Mouse (Mus musculus): ENCODE data around the gene Npy4r.

Gene Npy4r

DNA sequence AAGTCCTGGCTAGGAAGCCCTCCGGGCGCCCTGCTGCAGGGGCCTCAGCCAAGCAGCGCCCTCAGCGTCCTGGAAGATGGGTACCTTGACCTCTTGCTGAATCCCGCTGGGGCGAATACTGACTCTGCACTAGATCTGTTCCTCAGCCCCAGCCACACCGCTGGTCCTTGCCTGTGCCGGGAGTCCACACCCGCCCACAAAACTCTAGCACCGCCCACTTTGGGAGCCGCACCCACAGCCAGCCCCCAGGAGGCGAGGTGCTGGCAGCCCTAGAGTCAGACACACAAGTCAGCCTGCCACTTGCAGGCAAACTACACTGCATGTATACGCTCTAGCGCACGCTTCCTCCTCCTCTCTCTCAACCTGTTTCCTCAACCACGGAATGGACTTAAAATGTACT is at the start of gene Npy4r:
Gene Npy4r (minus strand): TSS at position 148 of the 400 bp plus-strand sequence.
- peak; percentile 64 to 71 for DNase-seq

DNA sequence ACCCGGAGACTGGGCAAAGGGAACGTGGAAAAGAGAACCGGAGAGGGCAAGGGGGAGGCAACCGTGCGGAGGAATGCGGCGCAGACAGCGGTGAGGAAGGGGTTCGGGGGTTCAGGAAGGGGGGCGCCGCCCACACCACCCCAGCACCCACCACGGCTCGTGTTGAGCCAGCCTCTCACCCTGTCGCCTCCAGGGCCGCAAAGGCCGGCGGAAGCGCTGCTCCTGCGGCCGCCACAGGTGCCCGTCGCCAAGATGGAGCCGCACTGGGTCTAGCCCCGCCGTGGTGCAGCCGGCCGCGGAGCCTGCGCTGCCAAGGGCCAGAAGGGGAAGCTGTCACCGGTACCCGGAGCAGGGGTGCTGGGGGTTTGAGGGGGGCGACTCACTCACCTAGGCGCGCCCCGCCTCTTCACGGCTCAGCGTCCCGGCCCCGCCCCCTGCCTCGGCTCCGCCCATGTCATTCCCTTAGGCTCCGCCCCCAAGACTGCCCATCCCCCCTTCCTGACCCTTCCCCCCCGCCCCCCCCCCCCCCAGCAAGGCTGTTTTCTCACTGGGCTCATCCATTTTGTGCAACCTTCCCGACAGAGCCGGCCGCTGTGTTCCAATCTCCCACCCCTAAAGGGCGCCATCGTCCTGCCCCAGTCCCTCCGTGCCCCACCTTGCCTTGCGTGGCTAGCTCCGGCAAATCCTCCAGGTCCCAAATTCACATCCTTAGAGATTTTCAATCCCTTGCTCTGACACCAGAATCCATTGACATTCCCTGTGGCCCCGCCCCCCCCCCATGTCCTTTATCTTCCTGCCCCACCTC is 49.1 kb upstream of the Npy4r start, which contains the start of gene Gprin2:
Gene Gprin2 (minus strand): TSS at position 423 of the 805 bp plus-strand sequence.
- peak; percentile 22 to 44 for DNase-seq

DNA sequence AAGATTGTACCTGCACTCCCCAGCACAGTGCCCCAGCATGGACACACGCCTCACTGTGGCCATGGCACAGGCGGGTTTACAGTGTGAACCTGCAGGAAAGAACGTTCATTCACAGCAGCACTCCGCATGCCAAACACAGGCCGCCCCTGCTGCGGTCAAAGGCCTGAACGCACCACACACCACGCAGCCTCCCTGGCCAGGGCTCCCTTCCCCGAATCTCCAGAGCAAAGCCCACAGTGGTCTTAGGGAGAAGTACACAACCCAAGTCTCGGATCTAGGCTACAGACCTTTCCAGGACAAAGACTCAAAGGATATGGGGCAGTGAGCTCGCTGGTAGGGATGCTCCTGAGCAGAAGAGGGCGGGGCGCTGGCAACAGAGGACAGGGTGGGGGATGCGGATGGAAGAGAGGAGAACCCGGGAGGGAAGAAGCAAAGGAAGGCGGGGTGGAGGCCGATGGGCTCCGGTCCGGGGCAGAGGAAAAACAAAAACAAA is 48.5 kb upstream of the Npy4r start:
- peak; percentile 41 to 42 for DNase-seq

DNA sequence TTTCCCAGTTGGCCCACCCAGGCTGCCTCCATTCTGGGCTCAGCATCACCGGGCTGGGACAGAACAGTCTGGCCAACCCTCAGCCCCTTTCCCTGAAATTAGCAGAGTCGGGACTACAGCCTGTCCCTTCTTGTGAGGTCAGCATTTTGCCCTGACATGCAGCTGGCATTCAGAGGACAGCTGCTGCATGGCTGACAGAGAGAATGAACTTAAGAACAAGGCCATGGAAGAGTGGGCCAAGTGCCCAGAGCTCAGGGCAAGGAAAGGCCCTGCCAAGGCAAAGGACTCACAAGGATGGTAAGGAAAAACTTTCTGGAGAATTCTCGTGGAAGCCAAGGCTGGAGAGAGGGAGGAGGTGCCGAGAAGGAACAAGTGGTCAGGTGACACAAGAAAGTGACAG is 44.4 kb upstream of the Npy4r start:
- no peak for DNase-seq

DNA sequence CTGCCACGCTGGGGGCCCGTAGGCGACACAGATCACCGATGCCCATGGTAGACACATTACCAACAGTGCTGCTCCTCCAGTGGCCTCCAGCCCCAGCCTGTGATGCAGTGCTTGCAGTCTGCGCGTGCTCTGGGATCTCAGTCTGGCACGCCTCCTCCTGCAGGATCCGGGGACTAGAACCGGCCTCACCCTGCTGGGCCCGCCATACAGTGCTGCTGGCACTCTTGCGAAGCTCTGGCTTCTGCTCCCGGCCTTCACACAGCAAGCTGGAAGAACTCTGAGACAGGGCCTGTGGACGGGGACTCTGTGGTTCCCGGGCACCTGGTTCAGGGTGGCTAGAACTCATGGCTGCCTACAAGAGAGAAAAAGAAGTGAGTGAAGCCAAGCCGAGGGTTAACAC is 43.2 kb upstream of the Npy4r start:
- no peak for DNase-seq

DNA sequence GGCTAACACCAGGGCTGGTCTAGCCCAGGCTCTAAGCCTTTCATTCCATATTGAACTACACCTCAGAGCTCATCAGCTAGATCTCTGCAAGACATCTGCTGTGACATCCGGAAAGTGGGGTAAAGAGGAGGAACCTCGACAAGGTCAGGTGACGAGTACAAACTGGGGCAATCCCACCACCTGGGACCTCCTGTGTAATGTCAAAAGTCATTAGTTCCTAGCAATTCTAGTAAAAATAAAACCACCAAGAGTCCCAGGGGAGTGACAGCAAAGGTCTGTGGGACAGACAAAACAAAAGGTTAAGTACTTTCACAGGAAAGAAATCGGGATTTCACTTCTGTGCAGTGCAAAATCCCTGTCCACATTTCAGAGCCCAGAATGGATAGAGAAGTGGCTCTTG is 41.6 kb upstream of the Npy4r start:
- DNase-seq: no peak

DNA sequence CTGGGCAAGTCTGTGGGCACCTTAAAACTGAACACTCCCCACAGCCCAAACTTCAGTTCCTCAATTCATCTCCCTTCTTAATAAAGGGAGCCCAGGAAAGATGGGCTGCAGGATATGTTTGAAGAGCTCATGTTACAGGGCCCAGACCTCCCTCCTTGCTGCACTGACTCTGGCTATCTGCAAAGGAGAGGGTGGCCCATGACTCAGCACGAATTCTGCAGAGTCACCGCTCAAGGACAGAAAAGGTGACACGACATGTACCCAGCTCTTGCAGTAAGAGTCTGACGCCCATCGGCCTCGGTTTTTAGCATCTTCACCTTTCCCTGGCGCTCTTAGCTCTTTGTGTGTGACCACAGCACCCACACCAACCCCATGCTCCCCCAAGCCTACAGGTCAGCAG is 38.1 kb upstream of the Npy4r start:
- no peak for DNase-seq

DNA sequence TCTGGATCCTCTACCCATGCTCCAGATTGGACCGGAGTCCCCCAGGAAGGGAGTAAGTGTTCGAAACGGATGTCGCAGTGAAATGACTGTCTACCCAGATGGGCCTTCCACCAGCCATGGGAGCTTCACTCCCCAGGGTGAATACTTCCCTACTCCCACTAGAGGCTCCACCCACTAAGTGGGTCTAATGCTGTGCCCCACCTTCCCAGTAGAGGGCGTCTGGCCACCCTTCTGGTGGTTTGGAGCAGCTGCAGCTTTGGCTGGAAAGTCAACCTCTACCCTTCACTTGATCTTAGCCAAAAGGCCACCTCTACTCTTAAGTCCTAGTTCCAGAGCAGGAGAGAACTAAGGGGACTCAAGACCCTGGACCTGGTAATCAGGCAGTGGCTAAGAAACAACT is 36.3 kb upstream of the Npy4r start:
- peak; percentile 72 to 80 for DNase-seq

DNA sequence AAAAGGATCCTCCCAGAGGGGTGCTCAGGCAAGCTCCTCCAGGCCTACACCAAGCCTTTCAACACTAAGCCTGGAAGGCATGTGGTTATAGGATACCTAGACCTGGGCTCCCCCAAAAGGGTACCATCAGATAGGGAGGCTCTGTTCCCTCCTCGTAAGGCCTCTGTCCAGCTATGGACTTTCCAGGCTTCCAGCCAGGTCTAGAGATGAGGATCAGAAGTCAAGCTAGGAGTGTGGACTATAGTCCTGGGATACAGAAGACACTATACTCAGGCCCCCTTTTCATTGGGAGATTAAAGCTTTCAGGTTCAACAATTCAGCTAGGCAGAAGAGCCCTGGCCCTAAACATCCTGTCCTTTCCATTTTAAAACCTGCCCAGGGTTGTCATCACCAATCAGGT is 30.8 kb upstream of the Npy4r start:
- DNase-seq: no peak

DNA sequence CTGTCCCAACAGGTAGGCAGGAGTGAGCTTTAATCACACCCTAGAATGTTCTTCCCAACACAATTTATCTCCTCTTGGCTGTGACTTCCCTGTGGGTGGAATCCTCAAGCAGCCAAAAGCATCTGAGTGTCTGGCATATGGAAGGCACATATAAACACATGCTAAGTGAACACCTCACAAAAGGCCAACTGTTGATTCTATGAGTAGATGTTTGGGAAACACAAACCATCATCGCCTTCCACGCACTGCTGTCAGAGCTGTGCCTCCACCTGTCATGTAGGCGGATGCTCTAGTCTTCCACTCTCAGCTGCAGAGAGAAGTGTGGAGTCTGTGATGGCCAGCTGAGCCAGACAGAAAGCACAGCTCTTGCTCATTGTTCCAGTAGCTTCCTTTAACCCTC is 27.1 kb upstream of the Npy4r start:
- DNase-seq: no peak

DNA sequence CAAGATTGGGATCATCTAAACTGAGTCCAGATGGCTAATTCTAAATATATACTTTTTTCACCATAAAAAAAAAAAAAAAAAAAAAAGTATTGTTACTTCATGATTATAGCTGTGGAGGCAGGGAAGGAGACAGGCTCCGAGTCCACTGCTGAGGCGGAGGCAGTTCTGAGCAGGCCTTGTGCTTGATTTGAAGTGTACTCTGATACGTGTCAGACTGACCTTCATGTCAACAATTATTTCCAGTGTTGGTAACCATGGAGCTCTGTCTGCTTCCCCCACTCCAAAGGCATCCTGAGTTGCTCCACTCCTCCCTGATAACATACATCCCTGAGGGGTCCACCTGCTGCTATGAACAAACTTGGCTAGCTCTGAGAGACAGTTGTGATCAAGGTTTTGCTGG is 18.8 kb upstream of the Npy4r start:
- DNase-seq: no peak

DNA sequence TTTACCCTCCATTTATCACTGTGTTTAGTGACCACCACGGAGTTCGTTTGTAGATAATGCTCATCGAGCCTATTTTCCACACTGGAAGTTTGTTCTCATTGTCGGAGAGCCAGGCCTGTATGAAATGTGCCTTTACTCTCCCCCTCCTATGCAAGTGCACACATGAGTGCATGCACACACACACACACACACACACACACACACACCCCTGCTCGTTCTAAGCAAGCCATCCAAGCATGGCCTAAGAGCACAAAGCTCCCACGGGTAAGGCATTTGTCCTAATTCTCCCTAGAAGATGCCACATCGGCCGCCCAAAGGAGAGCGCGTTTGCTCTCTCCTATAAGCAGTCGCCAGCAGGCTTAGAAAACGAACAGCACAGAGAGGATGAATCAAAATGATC is 3.5 kb upstream of the Npy4r start:
- DNase-seq: no peak

DNA sequence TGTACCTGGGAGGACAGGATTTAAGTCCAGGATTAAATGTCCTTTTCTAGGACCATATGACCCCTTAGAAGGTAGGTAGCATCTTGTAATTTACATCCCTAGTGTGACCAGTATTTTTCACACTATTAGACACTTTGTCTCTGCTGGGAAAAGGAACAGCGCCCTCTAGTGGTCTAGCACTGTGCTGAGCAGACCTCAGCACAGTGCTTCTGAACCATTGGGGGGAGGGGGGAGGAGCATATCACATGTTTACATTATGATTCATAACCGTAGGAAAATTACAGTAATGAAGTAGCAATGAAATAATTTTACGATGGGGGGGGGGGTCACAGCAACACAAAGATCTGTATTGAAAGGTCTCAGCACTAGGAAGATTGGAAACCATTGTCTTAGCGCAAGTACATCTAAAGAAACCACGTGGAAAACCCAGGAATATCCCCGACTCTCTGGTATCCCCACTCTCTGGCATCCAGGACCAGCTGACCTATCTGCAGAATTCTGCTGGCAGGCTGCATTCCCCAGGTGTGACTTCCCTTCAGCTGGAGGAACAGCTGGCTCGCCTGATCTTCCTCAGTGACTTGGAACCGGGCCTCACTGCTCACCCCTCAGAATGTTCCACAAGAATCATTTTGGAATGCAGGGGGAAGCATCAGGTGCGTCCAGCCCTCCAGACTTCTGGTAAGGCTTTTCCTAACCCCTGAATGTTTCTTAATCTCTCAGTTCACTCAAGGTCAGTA is 2.5 kb upstream of the Npy4r start:
- peak in 1 of 2 experiments; percentile 67 for DNase-seq

DNA sequence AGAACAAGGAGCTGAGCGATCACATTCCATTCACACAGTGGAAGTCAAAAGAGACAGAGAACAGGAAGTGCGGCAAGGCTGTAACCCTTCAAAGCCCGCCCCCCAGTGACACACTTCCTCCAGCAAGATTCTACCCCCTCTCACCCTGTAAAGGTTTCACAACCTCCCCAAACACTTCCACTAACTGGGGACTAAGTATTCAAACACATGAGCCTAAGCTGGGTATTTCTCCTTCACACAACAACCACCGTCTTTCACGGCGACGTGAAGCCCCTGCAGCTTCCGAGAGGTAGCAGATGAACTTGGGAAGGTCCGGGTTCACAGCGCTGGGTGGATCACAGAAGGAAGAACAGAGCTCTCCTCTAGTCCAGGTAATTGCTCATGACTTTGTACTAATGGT is 9.4 kb downstream of the Npy4r start:
- DNase-seq: no peak

DNA sequence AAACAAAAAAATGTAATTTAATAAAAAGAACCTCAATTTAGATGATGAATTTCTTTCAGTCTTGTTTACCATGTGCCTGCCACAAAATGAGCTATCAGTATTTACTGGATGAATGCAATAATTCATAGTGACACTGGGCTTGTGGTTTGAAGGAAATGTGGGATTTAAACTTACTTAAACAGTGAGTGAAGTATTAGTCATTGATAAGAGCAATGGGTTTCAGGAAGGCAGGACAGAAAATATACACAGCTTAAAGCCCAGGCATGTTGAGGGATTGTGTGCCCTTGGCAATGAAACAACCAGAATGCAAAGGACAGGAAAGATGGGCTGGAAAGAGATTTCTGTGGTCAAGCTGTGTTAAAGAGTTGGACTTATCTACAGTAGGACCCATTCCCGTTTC is 10.0 kb downstream of the Npy4r start:
- no peak for DNase-seq

DNA sequence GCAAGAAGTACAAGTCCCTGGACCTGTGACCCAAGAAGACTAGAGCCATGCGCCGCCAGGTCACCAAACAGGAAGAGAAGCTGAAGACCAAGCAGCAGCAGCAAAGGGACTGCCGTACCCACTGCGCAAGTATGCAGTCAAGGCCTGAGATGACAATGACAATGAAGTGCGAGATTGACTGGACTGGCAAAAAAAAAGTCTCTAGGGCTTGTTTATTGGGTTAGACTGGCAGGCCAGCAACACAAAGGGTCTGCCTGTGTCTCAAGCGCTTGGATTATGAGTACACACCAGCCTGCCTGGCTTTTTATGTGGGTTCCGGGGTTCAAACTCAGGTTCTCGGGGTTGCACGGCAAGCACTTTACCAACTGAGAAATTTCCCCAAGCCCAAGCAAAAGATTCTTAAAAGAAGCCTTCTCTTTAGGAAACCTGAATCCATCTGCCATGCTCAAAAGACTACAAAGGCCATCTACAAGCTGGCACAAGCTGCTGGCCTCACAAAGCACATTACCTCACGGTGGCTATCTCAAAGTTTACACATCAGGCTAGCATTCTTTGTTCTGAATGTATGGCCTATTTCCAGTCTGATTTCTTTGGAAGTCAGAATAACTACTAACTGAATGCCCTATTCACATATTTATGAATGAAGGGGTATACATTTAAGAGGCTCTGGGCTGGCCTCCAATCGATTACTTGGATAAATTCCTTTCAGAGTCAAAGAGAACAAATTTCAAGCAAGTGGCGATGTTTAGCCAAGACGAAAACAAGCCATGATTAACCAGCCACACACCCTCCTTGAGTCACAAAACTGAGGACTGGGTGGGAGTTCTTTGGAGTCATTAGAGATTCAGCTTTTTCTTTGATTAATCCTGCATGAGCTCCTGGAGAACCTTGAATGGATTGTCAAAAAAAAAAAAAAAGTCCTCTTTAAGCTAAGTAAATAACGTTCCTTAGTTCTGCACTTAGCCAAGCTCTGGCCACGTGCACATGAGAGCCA is 12.3 kb downstream of the Npy4r start:
- no peak for DNase-seq

DNA sequence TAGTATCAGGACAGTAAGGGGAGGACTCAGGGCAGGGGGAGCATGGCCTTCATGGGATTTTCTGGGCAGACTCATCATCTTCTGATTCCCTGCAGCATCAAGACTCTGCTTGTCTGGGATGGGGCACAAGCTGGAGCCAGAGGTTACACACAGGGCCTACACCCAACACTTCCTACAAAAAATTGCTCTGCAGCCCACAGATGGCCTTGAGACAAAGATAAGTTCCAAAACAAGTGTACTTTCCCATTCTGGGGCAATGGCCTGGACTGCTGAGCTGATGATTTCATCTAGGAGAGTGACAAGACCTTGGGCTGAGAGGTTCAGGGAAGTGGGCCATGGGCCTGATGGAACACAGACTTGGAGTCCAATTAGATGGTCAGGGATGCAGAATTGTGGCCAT is 16.9 kb downstream of the Npy4r start:
- no peak for DNase-seq

DNA sequence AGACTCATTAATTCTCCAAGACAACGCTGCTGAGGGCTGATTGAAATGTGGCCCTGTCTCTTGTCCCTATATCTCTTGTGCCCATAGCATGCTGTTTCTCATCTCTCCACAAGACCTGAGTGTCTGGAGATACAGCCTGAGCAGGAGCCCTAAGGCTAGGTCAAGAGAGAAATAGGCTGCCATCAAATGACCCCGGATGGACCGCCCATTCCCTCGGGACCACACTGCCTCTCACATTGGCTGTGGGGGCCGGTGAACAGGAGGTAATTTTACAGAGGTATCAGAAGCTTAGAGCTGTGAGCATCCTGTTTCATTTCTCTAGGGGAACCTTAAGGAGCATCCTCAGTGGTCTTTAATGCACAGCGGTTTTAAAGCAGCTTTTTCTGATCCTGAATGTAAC is 21.1 kb downstream of the Npy4r start:
- DNase-seq: no peak

DNA sequence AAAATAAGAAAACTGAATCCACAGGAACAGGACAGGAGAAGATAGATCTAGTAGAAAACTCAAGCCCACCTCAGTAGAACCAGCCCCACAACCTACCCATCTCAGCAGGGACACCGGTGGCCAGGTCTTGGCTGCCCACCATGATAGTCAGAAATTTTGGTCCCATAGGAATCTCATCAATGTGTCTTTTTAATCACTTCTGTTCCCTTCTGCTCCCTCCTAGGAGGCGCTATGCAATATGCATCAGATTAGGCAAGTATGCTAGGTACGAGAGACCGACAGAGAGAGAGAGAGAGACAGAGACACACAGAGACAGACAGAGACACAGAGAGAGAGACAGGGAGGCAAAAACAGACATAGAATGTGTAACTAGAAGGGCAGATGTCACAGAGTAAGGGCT is 30.6 kb downstream of the Npy4r start:
- no peak for DNase-seq

DNA sequence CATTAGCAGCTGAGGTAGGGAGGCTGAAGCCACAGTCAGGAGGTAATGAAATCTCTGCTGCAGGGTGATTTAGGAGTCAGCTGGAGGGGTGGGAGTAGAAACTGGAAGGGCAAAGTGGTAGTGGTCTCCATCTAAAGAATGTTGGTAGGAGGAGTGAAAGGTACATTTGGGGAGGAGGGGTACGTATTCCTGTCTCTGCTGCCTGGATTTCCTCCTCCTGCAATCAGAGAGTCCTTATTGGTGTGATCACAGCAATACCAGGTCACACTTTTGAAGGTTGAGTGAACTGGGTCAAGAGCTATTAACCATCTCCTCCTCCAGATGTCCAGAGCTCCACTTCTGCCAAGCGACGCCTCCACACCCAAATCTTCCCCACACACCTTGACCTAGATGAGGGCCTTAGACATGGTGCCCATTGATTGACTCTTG is 31.4 kb downstream of the Npy4r start:
- DNase-seq: no peak

DNA sequence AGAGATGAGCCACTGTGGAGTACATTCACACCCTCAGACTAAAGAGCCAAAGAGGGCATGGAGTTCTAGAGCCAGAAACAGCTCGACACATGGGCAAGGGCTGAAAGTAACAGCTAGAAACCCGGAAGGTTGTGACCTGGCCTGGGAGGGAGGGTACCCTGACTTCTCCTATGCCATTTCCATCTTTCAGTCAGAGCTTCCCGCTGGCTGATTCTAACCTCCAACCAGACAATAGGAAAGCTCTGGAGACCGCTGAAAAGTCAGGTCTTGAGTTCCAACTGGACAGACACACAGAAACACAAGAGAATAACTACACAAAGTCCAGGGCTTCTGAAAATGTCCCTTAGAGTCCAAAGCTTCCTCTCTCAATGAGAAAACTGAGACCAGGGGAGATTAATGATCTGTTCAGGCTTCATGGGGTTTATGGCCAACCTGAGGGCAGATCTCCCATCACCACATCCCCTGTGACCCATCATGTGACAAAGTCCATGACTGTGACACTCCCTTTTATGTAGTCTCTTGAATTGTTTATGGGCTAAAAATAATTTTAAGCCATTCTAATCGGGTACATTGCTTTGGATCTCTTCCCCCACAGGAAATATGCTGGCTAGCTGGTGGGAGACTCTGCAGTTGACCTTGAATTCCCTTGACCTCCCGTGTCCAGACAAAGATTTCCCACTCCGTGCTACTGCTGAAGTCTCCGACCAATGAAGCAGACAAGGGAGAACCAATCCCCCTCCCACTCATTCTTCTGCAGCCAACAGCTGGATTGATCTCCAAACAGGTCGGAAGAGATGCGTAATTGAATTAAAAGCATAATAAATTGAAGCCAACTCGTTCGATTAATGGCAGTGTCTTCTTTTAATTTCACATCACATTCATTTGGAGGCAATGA is 32.0 kb downstream of the Npy4r start:
- DNase-seq: no peak

All from lung, postnatal 4 days (tissue).